Mouse (Mus musculus) intestine, embryonic 14.5 days (tissue): ENCODE results near the gene Pnpt1. TPM values are rescaled to one million over a fixed set of nuclear protein-coding genes. Genes with fewer than 3 reads are reported as not detected.

ENCODE experiments used
- ATAC-seq: fragments of 200-750 bp; cut with Nextera tagmentation; replicated peaks from 2 replicates; pipeline ENCODE4 v1.8.0; 2017; ENCODE audit warnings: low read depth, moderate number of reproducible peaks, moderate TSS enrichment, moderate library complexity; ENCODE audit not compliant: low FRiP score, low TSS enrichment
- DNase-seq: peaks from one replicate; pipeline ENCODE4 v3.0.0-alpha.2; 2018; ENCODE audit warnings: low spot score
- H3K27ac ChIP-seq: fragments of 300-500 bp; sonication (generic); 2 replicates; pipeline ENCODE4 v1.5.1; 2014; ENCODE audit warnings: low read depth, mild to moderate bottlenecking, control low read depth
- H3K27me3 ChIP-seq: fragments of 300-500 bp; sonication (generic); replicated peaks from 2 replicates; pipeline ENCODE4 v1.6.1; 2014; ENCODE audit warnings: low read length, control low read depth; ENCODE audit not compliant: control insufficient read depth, insufficient read depth
- H3K36me3 ChIP-seq: fragments of 300-500 bp; sonication (generic); 2 replicates; pipeline ENCODE4 v1.6.1; 2014; ENCODE audit warnings: low read length, control low read depth; ENCODE audit not compliant: control insufficient read depth, insufficient read depth
- H3K4me1 ChIP-seq: fragments of 300-500 bp; sonication (generic); replicated peaks from 2 replicates; pipeline ENCODE4 v1.6.1; 2014; ENCODE audit warnings: low read length, control low read depth, mixed read lengths; ENCODE audit not compliant: control insufficient read depth, insufficient read depth
- H3K4me2 ChIP-seq: fragments of 300-500 bp; sonication (generic); 2 replicates; pipeline ENCODE4 v1.6.1; 2014; ENCODE audit warnings: low read length
- H3K4me3 ChIP-seq: fragments of 300-500 bp; sonication (generic); 2 replicates; pipeline ENCODE4 v1.5.1; 2014; ENCODE audit warnings: low read depth, low read length, control low read depth, mixed read lengths
- H3K9ac ChIP-seq: fragments of 300-500 bp; sonication (generic); 2 replicates; pipeline ENCODE4 v1.6.1; 2014; ENCODE audit warnings: mild to moderate bottlenecking, low read length
- H3K9me3 ChIP-seq: fragments of 300-500 bp; sonication (generic); 2 replicates; pipeline ENCODE4 v1.6.1; 2016; ENCODE audit warnings: low read length, control low read depth; ENCODE audit not compliant: control insufficient read depth
- WGBS: fragments of 180-500 bp; shearing (Covaris S2); extraction: QIAGEN DNeasy Blood & Tissue Kit; methylation state at CpG from one replicate; pipeline ENCODE4 v1.1.7; 2014; 5-methylcytosine and 5-hydroxymethylcytosine counted together
- polyA plus RNA-seq: library from polyadenylated mRNA; unstranded; fragments of >200 nt; fragmentation: Nextera tagmentation; extraction: Ambion mirVana; gene quantifications from 2 replicates; pipeline ENCODE4 v1.2.1, GENCODE M21; 2014

Gene Pnpt1
- polyA plus RNA-seq, 1 experiment from 2014 or later = 41.4 TPM

DNA sequence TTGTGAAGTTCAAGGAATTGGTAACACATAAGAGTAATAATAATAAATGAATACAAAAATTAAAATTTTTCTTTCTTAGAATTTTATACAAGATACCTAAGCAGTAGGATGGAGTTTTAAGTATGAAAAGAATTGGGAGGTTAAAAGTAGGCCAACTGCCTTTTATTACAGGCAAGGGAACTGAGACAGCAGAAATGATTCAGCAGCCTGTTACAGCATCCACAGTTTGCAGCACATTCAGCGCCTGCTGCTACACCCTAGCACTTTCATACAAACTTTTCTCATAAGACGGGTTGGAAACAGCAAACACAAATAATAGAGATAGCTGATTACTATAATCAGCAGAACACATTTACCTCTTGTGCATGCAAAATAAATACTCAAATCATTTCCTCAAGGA, 79.2 kb downstream of the Pnpt1 start:
- no peak for ATAC-seq
- no peak overlapping the region for H3K9ac ChIP-seq
- no peaks in the 10 kb centered on the region for H3K9me3 ChIP-seq
- H3K4me3 ChIP-seq = no peak overlapping the region
- H3K27ac ChIP-seq = no peak overlapping the region
- H3K4me1 ChIP-seq = no peaks in the 10 kb centered on the region
- H3K27me3 ChIP-seq = no peaks in the 10 kb centered on the region
- no peak for DNase-seq
- no peak overlapping the region for H3K4me2 ChIP-seq
- 90% methylated on average over 2 of the region's 2 CpGs for WGBS
- peaks cover 68% of the 10 kb centered on the region for H3K36me3 ChIP-seq

Other genes starting within 250 kb of the Pnpt1 start
- 78.5 and 79.3 TPM in 2 replicates for gene Ppp4r3b, start 42.1 kb downstream of the Pnpt1 start, polyA plus RNA-seq
- gene Cfap36, start 116.7 kb downstream of the Pnpt1 start, polyA plus RNA-seq = 38.9 and 41.9 TPM in 2 replicates
- gene Ccdc88a, start 242.9 kb downstream of the Pnpt1 start, polyA plus RNA-seq = 19.4 and 20.9 TPM in 2 replicates